Mouse (Mus musculus) embryonic facial prominence, embryonic 14.5 days (tissue): ENCODE data around the gene Krt25. TPM values are rescaled to one million over a fixed set of nuclear protein-coding genes. Genes with fewer than 3 reads are reported as not detected.
A peak's percentile ranks its signal among the peaks of the same experiment; 100 is the strongest.

Experiments used
- ATAC-seq: fragments of 200-750 bp; cut with Nextera tagmentation; 2 replicates; pipeline ENCODE4 v1.8.0; 2017; ENCODE audit warnings: low read depth, moderate number of reproducible peaks, moderate TSS enrichment
- DNase-seq: peaks from one replicate; pipeline ENCODE4 v3.0.0-alpha.2; 2015; ENCODE audit warnings: low spot score
- H3K27ac ChIP-seq: fragments of 300-500 bp; sonication (generic); replicated peaks from 2 replicates; pipeline ENCODE4 v1.5.1; 2014; ENCODE audit warnings: low read depth, mild to moderate bottlenecking, low read length, moderate library complexity
- H3K27me3 ChIP-seq: fragments of 300-500 bp; sonication (generic); replicated peaks from 2 replicates; pipeline ENCODE4 v1.6.1; 2014; ENCODE audit warnings: low read length; ENCODE audit not compliant: control insufficient read depth, insufficient read depth
- H3K36me3 ChIP-seq: fragments of 300-500 bp; sonication (generic); 2 replicates; pipeline ENCODE4 v1.6.1; 2014; ENCODE audit warnings: low read length, mixed read lengths; ENCODE audit not compliant: control insufficient read depth, insufficient read depth
- H3K4me1 ChIP-seq: fragments of 300-500 bp; sonication (generic); 2 replicates; pipeline ENCODE4 v1.6.1; 2014; ENCODE audit warnings: antibody characterized with exemption, low read length; ENCODE audit not compliant: control insufficient read depth, insufficient read depth
- H3K4me2 ChIP-seq: fragments of 300-500 bp; sonication (generic); 2 replicates; pipeline ENCODE4 v1.6.1; 2014; ENCODE audit warnings: low read depth, mild to moderate bottlenecking, low read length, moderate library complexity, mixed read lengths
- H3K4me3 ChIP-seq: fragments of 300-500 bp; sonication (generic); 2 replicates; pipeline ENCODE4 v1.5.1; 2014; ENCODE audit warnings: low read depth, mild to moderate bottlenecking, low read length
- H3K9ac ChIP-seq: fragments of 300-500 bp; sonication (generic); 2 replicates; pipeline ENCODE4 v1.6.1; 2014; ENCODE audit warnings: low read depth, mild to moderate bottlenecking, low read length, moderate library complexity, mixed read lengths
- H3K9me3 ChIP-seq: fragments of 300-500 bp; sonication (generic); 2 replicates; pipeline ENCODE4 v1.6.1; 2016; ENCODE audit warnings: low read length; ENCODE audit not compliant: control insufficient read depth
- WGBS: fragments of 180-500 bp; shearing (Covaris S2); extraction: QIAGEN DNeasy Blood & Tissue Kit; methylation state at CpG from one replicate; pipeline ENCODE4 v1.1.7; 2014; 5-methylcytosine and 5-hydroxymethylcytosine counted together
- polyA plus RNA-seq: library from polyadenylated mRNA; unstranded; fragments of >200 nt; fragmentation: Nextera tagmentation; extraction: Ambion mirVana; gene quantifications from 2 replicates; pipeline ENCODE4 v1.2.1, GENCODE M21; 2014

The Krt25 gene
- polyA plus RNA-seq, 1 experiment from 2014 or later: 6.2 TPM

GRCm38 (mm10) chr11:99333426-99333825, 10.7 kb upstream of the Krt25 start:
- DNase-seq: no peak
- no peak overlapping the region for H3K27ac ChIP-seq
- no peaks in the 10 kb centered on the region for H3K4me1 ChIP-seq
- H3K9ac ChIP-seq: no peak overlapping the region
- ATAC-seq: no peak
- H3K27me3 ChIP-seq: no peaks in the 10 kb centered on the region
- WGBS: 66% methylated on average over 13 of the region's 13 CpGs
- H3K4me3 ChIP-seq: no peak overlapping the region
- no peaks in the 10 kb centered on the region for H3K9me3 ChIP-seq
- H3K4me2 ChIP-seq: no peak overlapping the region
- no peaks in the 10 kb centered on the region for H3K36me3 ChIP-seq

- no peak overlapping the region for H3K9ac ChIP-seq
Measured at GRCm38 (mm10) chr11:99329655-99330054, 6.9 kb upstream of the Krt25 start.

DNA sequence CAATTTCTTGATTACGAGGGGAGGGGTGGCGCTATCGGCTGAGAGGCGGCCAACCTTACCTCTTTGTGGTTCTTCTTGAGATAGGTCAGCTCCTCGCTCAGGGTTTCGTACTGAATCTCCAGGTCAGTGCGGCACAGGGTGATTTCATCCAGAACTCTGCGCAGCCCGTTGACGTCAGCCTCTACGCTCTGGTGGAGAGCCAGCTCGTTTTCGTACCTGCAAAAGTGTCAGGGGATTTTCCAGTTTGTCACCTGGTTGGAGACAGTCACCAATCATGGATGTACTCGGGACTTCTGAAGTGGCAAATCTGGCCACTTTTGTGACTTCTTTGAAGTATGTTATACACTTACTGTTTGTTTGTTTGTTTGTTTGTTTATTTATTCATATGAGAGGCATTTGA, 1.7 kb downstream of the Krt25 start:
- Histone ChIP-seq H3K9ac (no peak overlapping the region), H3K4me2 (no peak overlapping the region), H3K4me3 (no peak overlapping the region), H3K9me3 (no peaks in the 10 kb centered on the region), H3K36me3 (no peaks in the 10 kb centered on the region), H3K4me1 (no peaks in the 10 kb centered on the region), H3K27me3 (no peaks in the 10 kb centered on the region), H3K27ac (no peak overlapping the region)
- ATAC-seq (no peak), DNase-seq (no peak)
- WGBS: 82% methylated on average over 14 of the region's 14 CpGs

More at GRCm38 (mm10) chr11:99329655-99330054, 6.9 kb upstream of the Krt25 start:
- no peak for ATAC-seq
- no peaks in the 10 kb centered on the region for H3K9me3 ChIP-seq
- H3K4me1 ChIP-seq: no peaks in the 10 kb centered on the region
- no peaks in the 10 kb centered on the region for H3K27me3 ChIP-seq
- no peak overlapping the region for H3K4me3 ChIP-seq
- H3K27ac ChIP-seq: no peak overlapping the region
- H3K36me3 ChIP-seq: no peaks in the 10 kb centered on the region
- 68% methylated on average over 2 of the region's 2 CpGs for WGBS
- DNase-seq: no peak
- no peak overlapping the region for H3K4me2 ChIP-seq

GRCm38 (mm10) chr11:99319127-99319526, 3.6 kb downstream of the Krt25 start:
- Histone ChIP-seq H3K27ac (no peak overlapping the region), H3K4me2 (no peak overlapping the region), H3K4me3 (no peak overlapping the region), H3K9me3 (no peaks in the 10 kb centered on the region), H3K36me3 (no peaks in the 10 kb centered on the region), H3K4me1 (no peaks in the 10 kb centered on the region), H3K27me3 (no peaks in the 10 kb centered on the region), H3K9ac (no peak overlapping the region)
- no peak for ATAC-seq
- no peak for DNase-seq
- 48% methylated on average over 9 of the region's 9 CpGs for WGBS

DNA sequence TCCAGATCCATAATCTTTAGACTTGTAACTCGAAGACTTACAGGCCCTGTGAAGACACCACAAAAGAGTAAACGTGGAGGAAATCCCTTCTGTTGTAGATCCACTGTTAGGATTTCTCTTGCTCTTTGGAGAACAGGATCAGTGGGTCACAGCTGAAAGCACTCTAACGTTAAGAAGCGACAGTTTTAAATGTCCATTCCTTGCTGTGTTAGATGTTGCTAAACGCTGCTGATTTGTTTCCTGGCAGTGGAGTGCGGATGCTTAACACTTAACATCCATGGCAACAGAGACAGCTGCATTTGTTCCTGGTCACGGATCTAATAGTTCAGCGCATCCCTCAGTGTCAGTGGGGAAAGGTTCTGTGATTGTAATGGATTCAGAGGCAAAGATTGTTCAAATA, 6.2 kb downstream of the Krt25 start:
- Histone ChIP-seq H3K9me3 (no peaks in the 10 kb centered on the region), H3K27ac (no peak overlapping the region), H3K27me3 (no peaks in the 10 kb centered on the region), H3K4me2 (no peak overlapping the region), H3K4me3 (no peak overlapping the region), H3K36me3 (no peaks in the 10 kb centered on the region), H3K9ac (no peak overlapping the region), H3K4me1 (no peaks in the 10 kb centered on the region)
- ATAC-seq (no peak), DNase-seq (peak; percentile 23)
- 61% methylated on average over 8 of the region's 8 CpGs for WGBS

GRCm38 (mm10) chr11:99314594-99314993, 8.2 kb downstream of the Krt25 start:
- ATAC-seq (no peak), DNase-seq (no peak)
- no peak overlapping the region for H3K27ac ChIP-seq
- H3K27me3 ChIP-seq: no peaks in the 10 kb centered on the region
- H3K36me3 ChIP-seq: no peaks in the 10 kb centered on the region
- no peak overlapping the region for H3K4me2 ChIP-seq
- no peak overlapping the region for H3K9ac ChIP-seq
- no peaks in the 10 kb centered on the region for H3K4me1 ChIP-seq
- no peak overlapping the region for H3K4me3 ChIP-seq
- H3K9me3 ChIP-seq: no peaks in the 10 kb centered on the region
- 86% methylated on average over 2 of the region's 2 CpGs for WGBS

DNA sequence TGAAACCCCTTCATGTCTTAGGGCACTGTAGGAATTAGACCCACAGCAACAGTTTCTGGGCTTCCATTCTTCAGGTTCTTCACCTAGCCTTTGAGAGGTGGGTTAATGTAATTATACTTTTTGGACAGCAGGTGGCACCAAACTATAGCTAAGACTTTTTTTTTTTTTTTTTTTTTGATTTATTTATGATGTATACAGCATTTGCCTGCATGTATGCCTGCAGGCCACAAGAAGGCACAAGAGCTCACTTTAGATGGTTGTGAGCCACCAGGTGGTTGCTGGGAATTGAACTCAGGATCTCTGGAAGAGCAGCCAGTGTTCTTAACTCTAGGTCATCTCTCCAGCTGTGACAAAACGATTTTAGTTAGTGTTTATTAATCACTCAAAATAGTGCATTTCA, 11.9 kb downstream of the Krt25 start:
- no peaks in the 10 kb centered on the region for H3K4me1 ChIP-seq
- H3K27ac ChIP-seq: no peak overlapping the region
- H3K4me3 ChIP-seq: no peak overlapping the region
- no peak overlapping the region for H3K9ac ChIP-seq
- 97% methylated on average over 1 of the region's 1 CpGs for WGBS
- DNase-seq: peak; percentile 46
- no peaks in the 10 kb centered on the region for H3K9me3 ChIP-seq
- H3K36me3 ChIP-seq: no peaks in the 10 kb centered on the region
- H3K27me3 ChIP-seq: no peaks in the 10 kb centered on the region
- ATAC-seq: no peak
- H3K4me2 ChIP-seq: no peak overlapping the region

GRCm38 (mm10) chr11:99307579-99307978, 15.2 kb downstream of the Krt25 start:
- H3K36me3 ChIP-seq: no peaks in the 10 kb centered on the region
- ATAC-seq: no peak
- WGBS: 21% methylated on average over 2 of the region's 2 CpGs
- H3K4me2 ChIP-seq: no peak overlapping the region
- no peak overlapping the region for H3K27ac ChIP-seq
- H3K27me3 ChIP-seq: no peaks in the 10 kb centered on the region
- no peak overlapping the region for H3K4me3 ChIP-seq
- H3K4me1 ChIP-seq: no peaks in the 10 kb centered on the region
- DNase-seq: peak; percentile 70
- H3K9me3 ChIP-seq: no peaks in the 10 kb centered on the region
- H3K9ac ChIP-seq: no peak overlapping the region

DNA sequence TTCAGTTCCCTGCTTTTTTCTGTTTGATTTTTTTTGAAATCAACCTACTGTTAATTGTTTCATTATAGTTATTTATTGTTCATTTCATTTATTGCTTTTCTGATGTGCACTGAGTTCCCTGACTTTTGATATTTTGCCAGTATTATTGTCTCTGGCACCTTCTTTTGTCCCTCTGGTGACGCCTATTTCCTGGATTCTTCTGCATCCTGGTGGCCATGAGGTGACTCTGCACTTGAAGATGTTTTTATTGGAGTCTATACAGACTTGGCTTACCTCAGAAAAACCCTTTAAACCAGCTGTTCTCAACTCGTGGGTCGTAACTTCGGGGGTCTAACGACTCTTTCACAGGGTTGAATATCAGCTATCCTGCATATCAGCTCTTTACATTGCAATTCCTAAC, 27.7 kb downstream of the Krt25 start:
- DNase-seq (no peak), ATAC-seq (no peak)
- Histone ChIP-seq H3K9ac (no peak overlapping the region), H3K9me3 (no peaks in the 10 kb centered on the region), H3K27me3 (no peaks in the 10 kb centered on the region), H3K4me3 (no peak overlapping the region), H3K4me2 (no peak overlapping the region), H3K4me1 (no peaks in the 10 kb centered on the region), H3K36me3 (no peaks in the 10 kb centered on the region), H3K27ac (no peak overlapping the region)
- 51% methylated on average over 5 of the region's 5 CpGs for WGBS
